Mouse (Mus musculus): ENCODE data around the gene Zeb2. TPM values are rescaled to one million over a fixed set of nuclear protein-coding genes. Genes with fewer than 3 reads are reported as not detected.

Gene Zeb2
- polyA plus RNA-seq, 1 experiment, result 6.5 TPM

DNA sequence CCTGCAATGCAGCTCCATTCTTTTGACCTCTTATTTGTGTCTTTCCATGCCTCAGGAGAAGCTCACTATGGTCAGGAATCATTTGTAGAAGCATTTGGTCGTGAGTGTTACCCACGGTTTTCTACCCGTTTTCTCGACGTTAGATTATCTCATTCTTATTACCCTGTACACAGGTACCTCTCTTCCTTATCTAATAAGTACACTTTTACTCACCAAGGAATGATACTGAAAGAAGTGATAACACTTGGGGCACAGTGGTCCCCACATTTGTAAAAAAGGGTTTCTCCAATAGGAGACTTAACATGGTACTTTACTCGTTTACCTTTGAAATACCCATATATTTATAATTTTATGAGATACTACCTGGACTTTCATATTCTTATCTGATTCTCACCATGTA is 161.7 kb downstream of the Zeb2 start:
- 97% methylated on average over 6 of the region's 6 CpGs for WGBS

DNA sequence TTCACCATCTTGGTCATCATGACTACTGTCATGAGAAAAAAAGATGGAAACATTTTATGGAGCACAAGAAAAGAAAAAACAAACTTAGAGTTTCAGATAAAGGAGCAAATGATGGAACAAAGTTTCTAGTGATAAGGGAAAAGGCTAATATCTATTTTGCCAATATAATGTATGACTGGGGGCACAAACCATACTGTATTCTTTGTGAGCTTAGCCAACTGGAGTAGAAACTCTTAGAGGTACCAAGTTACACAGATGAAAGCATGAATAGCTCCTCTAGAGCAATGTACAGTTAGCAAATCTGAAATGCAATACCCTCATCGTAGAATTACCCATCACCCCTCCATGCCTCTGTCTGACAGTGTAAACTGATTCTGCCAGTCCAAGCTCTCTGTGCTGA is 163.0 kb downstream of the Zeb2 start:
- TF ChIP-seq CTCF (IDR thresholded peaks at IDR 0.05; ENCODE audit: borderline replicate concordance, control insufficient read depth, extremely low read depth, insufficient read depth, low read length, poor library complexity), result no peak
- TF ChIP-seq POLR2A (IDR thresholded peaks at IDR 0.05; ENCODE audit: control insufficient read depth, extremely low read depth, insufficient read depth, low read length, poor library complexity), result no peak
- H3K4me3 ChIP-seq (ENCODE audit: control insufficient read depth, insufficient read depth, low read length), result no peak overlapping the region
- no peaks in the 10 kb centered on the region for H3K36me3 ChIP-seq (ENCODE audit: control insufficient read depth, insufficient read depth, low read length)

More for the DNA sequence above, 161.7 kb downstream of the Zeb2 start:
- DNase-seq, result no peak
- H3K36me3 ChIP-seq (ENCODE audit: control insufficient read depth, insufficient read depth, low read length), result no peaks in the 10 kb centered on the region
- H3K27me3 ChIP-seq (ENCODE audit: control insufficient read depth, insufficient read depth, low read length), result no peaks in the 10 kb centered on the region
- no peak for TF ChIP-seq POLR2A (IDR thresholded peaks at IDR 0.05; ENCODE audit: control insufficient read depth, extremely low read depth, insufficient read depth, low read length, poor library complexity)
- TF ChIP-seq CTCF (IDR thresholded peaks at IDR 0.05; ENCODE audit: borderline replicate concordance, control insufficient read depth, extremely low read depth, insufficient read depth, low read length, poor library complexity), result no peak
- H3K4me1 ChIP-seq (replicated peaks; ENCODE audit: control insufficient read depth, insufficient read depth, low read length), result peaks cover 8% of the 10 kb centered on the region
- H3K27ac ChIP-seq (ENCODE audit: control insufficient read depth, insufficient read depth, low read length), result no peak overlapping the region
- no peak overlapping the region for H3K4me3 ChIP-seq (ENCODE audit: control insufficient read depth, insufficient read depth, low read length)

DNA sequence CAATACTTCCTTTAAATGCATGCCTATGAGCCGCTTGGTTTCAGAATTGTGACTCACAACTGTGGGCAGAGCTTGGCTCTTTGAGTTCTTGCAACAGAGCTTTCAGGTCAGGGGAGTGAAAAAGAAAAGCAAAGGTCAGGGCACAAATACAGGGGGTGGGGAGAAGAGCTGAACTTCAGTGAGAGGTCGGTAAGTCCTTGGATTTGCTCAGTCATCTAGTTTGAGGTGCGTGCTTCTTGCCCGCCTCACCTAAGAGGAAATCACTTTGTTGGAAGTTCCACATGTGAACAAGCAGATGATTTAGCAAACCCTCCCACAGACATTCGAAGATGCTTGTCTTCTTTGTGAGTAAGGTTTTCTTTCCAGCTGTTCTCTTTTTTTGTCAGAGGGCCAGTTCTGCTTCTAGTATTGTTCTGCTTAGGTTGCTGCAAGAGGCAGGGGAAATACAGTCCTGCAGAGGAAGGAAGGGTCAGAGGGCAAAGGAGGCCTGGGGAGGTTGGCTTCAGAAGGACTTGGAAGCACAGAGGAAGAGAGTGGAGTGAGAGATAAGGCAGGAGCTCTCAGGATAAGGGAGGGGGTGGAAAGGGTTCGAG is 164.3 kb downstream of the Zeb2 start:
- no peaks in the 10 kb centered on the region for H3K27me3 ChIP-seq (ENCODE audit: control insufficient read depth, insufficient read depth, low read length)
- H3K4me1 ChIP-seq (replicated peaks; ENCODE audit: control insufficient read depth, insufficient read depth, low read length), result peaks cover 5% of the 10 kb centered on the region; the same call in 1 of the 2 replicates
- 49% methylated on average over 6 of the region's 6 CpGs for WGBS
- no peaks in the 10 kb centered on the region for H3K36me3 ChIP-seq (ENCODE audit: control insufficient read depth, insufficient read depth, low read length)
- no peak for TF ChIP-seq POLR2A (IDR thresholded peaks at IDR 0.05; ENCODE audit: control insufficient read depth, extremely low read depth, insufficient read depth, low read length, poor library complexity)
- no peak for TF ChIP-seq CTCF (IDR thresholded peaks at IDR 0.05; ENCODE audit: borderline replicate concordance, control insufficient read depth, extremely low read depth, insufficient read depth, low read length, poor library complexity)
- DNase-seq, result no peak
- no peak overlapping the region for H3K27ac ChIP-seq (ENCODE audit: control insufficient read depth, insufficient read depth, low read length)
- no peak overlapping the region for H3K4me3 ChIP-seq (ENCODE audit: control insufficient read depth, insufficient read depth, low read length)

More for the DNA sequence above, 163.0 kb downstream of the Zeb2 start:
- peaks cover 5% of the 10 kb centered on the region; the same call in 1 of the 2 replicates for H3K4me1 ChIP-seq (replicated peaks; ENCODE audit: control insufficient read depth, insufficient read depth, low read length)
- no peak overlapping the region for H3K27ac ChIP-seq (ENCODE audit: control insufficient read depth, insufficient read depth, low read length)
- no peaks in the 10 kb centered on the region for H3K27me3 ChIP-seq (ENCODE audit: control insufficient read depth, insufficient read depth, low read length)
- 91% methylated on average over 1 of the region's 1 CpGs for WGBS
- no peak for DNase-seq

DNA sequence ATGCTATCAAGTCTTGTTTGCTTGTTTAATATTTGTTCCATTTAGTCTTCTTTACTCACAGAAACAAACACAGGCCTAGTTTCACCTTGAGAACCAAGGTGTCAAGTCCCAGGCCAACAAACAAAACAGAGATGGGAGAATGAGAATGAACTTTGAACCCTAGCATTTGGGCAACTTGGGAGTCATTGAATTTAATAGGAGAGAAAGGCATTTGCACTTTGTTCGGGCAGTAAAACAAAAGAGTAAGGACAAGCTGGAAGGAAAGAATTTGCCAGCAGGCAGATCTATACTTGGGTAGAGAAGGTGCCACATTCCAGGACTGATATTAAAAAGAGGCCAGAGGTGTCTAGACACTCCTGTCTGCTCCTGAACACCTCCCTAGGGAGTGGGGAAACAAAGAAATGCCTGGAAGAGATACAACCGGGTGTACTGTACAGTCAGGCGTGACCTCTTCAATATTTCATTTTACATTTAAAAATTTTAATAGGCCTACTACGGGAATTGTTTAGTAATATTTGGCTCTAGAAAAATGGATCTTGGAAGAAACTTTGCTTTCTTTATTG is 165.5 kb downstream of the Zeb2 start:
- 94% methylated on average over 4 of the region's 4 CpGs for WGBS
- TF ChIP-seq CTCF (IDR thresholded peaks at IDR 0.05; ENCODE audit: borderline replicate concordance, control insufficient read depth, extremely low read depth, insufficient read depth, low read length, poor library complexity), result no peak
- no peak for TF ChIP-seq POLR2A (IDR thresholded peaks at IDR 0.05; ENCODE audit: control insufficient read depth, extremely low read depth, insufficient read depth, low read length, poor library complexity)
- Histone ChIP-seq H3K36me3 (ENCODE audit: control insufficient read depth, insufficient read depth, low read length) (no peaks in the 10 kb centered on the region), H3K27me3 (ENCODE audit: control insufficient read depth, insufficient read depth, low read length) (no peaks in the 10 kb centered on the region), H3K4me1 (replicated peaks; ENCODE audit: control insufficient read depth, insufficient read depth, low read length) (peaks cover 5% of the 10 kb centered on the region; the same call in 1 of the 2 replicates), H3K4me3 (ENCODE audit: control insufficient read depth, insufficient read depth, low read length) (no peak overlapping the region), H3K27ac (ENCODE audit: control insufficient read depth, insufficient read depth, low read length) (no peak overlapping the region)
- no peak for DNase-seq

DNA sequence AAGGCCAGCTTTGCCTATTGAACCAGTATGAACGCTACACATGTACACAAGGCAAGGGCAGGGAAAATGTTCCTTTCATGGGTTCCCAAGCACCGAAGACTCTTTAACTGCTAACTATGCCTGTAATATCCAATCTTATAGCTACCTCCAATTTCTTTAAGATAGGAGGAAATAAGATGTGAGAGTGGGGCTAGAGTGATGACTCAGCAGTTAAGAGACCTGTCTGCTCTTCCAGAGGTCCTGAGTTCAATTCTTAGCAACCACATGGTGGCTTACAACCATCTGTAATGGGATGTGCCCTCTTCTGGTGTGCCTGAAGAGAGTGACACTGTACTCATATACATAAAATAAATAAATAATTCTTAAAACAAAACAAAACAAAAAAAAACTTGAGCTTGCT is 172.5 kb downstream of the Zeb2 start:
- H3K27ac ChIP-seq (ENCODE audit: control insufficient read depth, insufficient read depth, low read length), result no peak overlapping the region
- no peaks in the 10 kb centered on the region for H3K27me3 ChIP-seq (ENCODE audit: control insufficient read depth, insufficient read depth, low read length)
- no peak overlapping the region for H3K4me3 ChIP-seq (ENCODE audit: control insufficient read depth, insufficient read depth, low read length)
- DNase-seq, result no peak
- TF ChIP-seq CTCF (IDR thresholded peaks at IDR 0.05; ENCODE audit: borderline replicate concordance, control insufficient read depth, extremely low read depth, insufficient read depth, low read length, poor library complexity) (no peak), POLR2A (IDR thresholded peaks at IDR 0.05; ENCODE audit: control insufficient read depth, extremely low read depth, insufficient read depth, low read length, poor library complexity) (no peak)
- H3K36me3 ChIP-seq (ENCODE audit: control insufficient read depth, insufficient read depth, low read length), result no peaks in the 10 kb centered on the region
- H3K4me1 ChIP-seq (replicated peaks; ENCODE audit: control insufficient read depth, insufficient read depth, low read length), result no peaks in the 10 kb centered on the region
- WGBS, result 98% methylated on average over 2 of the region's 2 CpGs

Other genes starting within 250 kb of the Zeb2 start
- 11.1 and 13.9 TPM in 2 replicates for gene Gtdc1, start 189.7 kb downstream of the Zeb2 start, polyA plus RNA-seq (2012; rRNA removed)

Data from thymus, adult 2 months (tissue).